Mouse (Mus musculus): ENCODE results near the gene Mfap3l. TPM values are rescaled to one million over a fixed set of nuclear protein-coding genes. Genes with fewer than 3 reads are reported as not detected.

Mfap3l gene
- total RNA-seq, 2 experiments from 2014 or later: 3.3 to 5.8 TPM

Other genes starting within 250 kb of the Mfap3l start
- gene Gm10283, start 129.6 kb upstream of the Mfap3l start, total RNA-seq (2021): not detected
- not detected for gene Aadat, start 126.9 kb upstream of the Mfap3l start, total RNA-seq (2021)